Mouse (Mus musculus): ENCODE measurements around the gene Mr1.

- TF ChIP-seq CTCF (conservative IDR thresholded peaks at IDR 0.05 in 1 of 2, IDR thresholded peaks at IDR 0.05 in 1 of 2; ENCODE audit: low read depth in 2 of 2, low read length in 2 of 2) = no peak
- TF ChIP-seq KAT2A (IDR thresholded peaks at IDR 0.05; ENCODE audit: insufficient replicate concordance, low read length) = no peak
- no peak for TF ChIP-seq CHD2 (IDR thresholded peaks at IDR 0.05; ENCODE audit: low read length)
- TF ChIP-seq MAZ (IDR thresholded peaks at IDR 0.05; ENCODE audit: low read depth, low read length) = no peak
These were observed 54.5 kb downstream of the Mr1 start for GRCm38 (mm10) chr1:155091842-155092800.
